Mouse (Mus musculus) megakaryocyte, embryonic 14.5 days (primary cell): ENCODE measurements at regions not wholly inside any gene's neighbourhood (a gene's known extent, or its start where the extent isn't known, plus 50 kb on each side); places are given as distances from the start of the nearest gene placed in this dataset.

Experiments
- H3K27me3 ChIP-seq: replicated peaks from 2 replicates; pipeline ENCODE3; 2012; ENCODE audit warnings: inconsistent platforms
- H3K36me3 ChIP-seq: replicated peaks from 2 replicates; pipeline ENCODE3; 2012; ENCODE audit warnings: low read length, inconsistent platforms, mixed read lengths
- H3K4me1 ChIP-seq: 2 replicates; pipeline ENCODE4 v1.6.1; 2012; ENCODE audit warnings: inconsistent platforms
- H3K4me3 ChIP-seq: replicated peaks from 2 replicates; pipeline ENCODE3; 2012; ENCODE audit warnings: moderate library complexity, mild to moderate bottlenecking, inconsistent platforms
- H3K9me3 ChIP-seq: 2 replicates; pipeline ENCODE4 v1.6.1; 2012; ENCODE audit warnings: inconsistent platforms
- FLI1 ChIP-seq: IDR thresholded peaks from 2 replicates; pipeline ENCODE4 v1.6.1; 2012; ENCODE audit warnings: low read length, inconsistent platforms, mixed read lengths
- GATA1 ChIP-seq: IDR thresholded peaks from 3 replicates; pipeline ENCODE4 v1.6.1; 2012; ENCODE audit warnings: mixed read lengths, low read length, inconsistent platforms, borderline replicate concordance

DNA sequence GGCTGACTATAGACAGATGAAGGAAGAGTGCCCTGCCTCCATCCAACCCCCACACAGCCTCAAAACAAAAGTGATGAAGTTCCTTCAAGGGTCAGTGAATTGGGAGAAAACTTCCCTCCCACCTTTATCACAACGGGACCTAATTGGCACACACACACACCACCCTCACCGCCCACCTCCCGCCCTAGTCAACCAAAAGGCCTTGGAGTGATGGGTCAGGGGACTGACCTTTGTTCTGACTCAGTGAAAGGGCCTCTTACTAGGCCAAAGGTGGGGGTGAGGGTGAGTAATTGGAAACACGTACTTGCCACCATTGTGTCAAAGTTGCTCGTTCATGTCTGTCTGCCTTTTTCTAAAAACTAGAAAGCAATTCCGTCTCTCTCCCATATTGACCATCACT is 386.4 kb downstream of the Sorl1 start:
- Histone ChIP-seq H3K9me3 (no peaks in the 10 kb centered on the region), H3K36me3 (no peaks in the 10 kb centered on the region), H3K4me1 (no peaks in the 10 kb centered on the region), H3K27me3 (peaks cover 20% of the 10 kb centered on the region), H3K4me3 (no peak overlapping the region)
- TF ChIP-seq GATA1: no peak
- TF ChIP-seq FLI1: no peak

DNA sequence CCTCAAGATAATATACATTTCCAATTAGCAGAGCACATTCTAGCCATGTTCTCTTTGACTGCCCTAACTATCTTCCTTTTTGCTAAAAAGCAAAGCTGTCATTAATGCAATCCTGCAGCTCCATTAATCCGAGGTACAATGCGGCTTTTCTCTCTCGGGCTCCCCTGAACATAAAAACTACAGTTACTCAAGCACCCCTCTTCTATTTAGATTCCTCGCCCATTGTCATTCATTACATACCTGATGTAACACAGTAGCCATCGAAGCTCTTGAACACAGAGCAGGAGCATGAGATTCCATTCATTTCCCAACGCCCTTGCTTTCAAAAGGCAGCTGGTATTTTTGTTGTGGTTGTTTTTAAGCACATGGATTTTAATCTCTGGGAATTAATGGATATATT is 387.2 kb downstream of the Sorl1 start:
- no peaks in the 10 kb centered on the region for H3K4me1 ChIP-seq
- no peak for TF ChIP-seq GATA1
- no peak for TF ChIP-seq FLI1
- H3K36me3 ChIP-seq: no peaks in the 10 kb centered on the region
- peaks cover 20% of the 10 kb centered on the region for H3K27me3 ChIP-seq
- H3K9me3 ChIP-seq: no peaks in the 10 kb centered on the region
- no peak overlapping the region for H3K4me3 ChIP-seq

GRCm38 (mm10) chr9:41736234-41736859 is 387.8 kb downstream of the Sorl1 start:
- H3K4me3 ChIP-seq: no peak overlapping the region
- no peaks in the 10 kb centered on the region for H3K4me1 ChIP-seq
- peaks cover 20% of the 10 kb centered on the region for H3K27me3 ChIP-seq
- no peaks in the 10 kb centered on the region for H3K36me3 ChIP-seq
- H3K9me3 ChIP-seq: no peaks in the 10 kb centered on the region
- TF ChIP-seq GATA1 (no peak), FLI1 (no peak)

DNA sequence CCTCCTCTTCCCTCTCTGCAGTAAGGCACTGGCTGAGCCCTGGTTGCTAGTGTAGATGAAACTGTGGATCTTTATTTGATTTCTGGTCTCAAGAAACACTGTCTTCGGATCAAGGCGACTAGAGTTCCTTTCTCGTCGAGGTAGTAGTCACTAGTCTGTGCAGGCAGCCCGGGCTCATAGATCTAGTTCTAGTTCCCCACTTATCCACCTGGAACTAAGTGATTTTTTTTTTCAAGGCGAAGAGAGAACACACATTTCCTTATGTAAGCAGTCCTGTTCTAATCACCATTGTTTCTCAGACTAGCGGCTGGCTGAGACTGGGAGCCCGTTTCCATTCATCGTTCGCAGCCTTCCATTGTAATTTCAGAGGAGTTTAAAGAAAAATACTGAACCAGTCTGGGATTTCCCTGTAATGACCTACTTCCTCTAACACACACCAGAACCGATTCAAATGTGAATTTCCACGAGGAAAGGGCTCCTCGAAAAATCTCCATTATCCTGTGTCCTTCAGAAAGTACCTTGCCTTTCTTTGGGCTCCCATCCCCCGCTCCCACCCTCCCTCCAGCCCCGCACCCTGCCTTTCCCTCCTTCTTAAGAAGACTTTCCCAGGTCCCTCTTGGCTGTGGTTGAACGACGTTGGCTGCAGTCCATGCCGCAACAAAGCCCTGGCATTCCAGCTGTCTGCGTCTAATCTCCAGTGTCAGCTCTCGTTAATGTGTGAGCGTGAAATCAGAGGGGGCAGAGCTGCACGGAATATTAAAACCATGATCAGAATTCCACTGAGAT is 388.5 kb downstream of the Sorl1 start:
- TF ChIP-seq GATA1 (no peak), FLI1 (no peak)
- Histone ChIP-seq H3K36me3 (no peaks in the 10 kb centered on the region), H3K27me3 (peaks cover 20% of the 10 kb centered on the region), H3K4me3 (no peak overlapping the region), H3K9me3 (no peaks in the 10 kb centered on the region), H3K4me1 (no peaks in the 10 kb centered on the region)

GRCm38 (mm10) chr9:41734925-41735447 is 389.1 kb downstream of the Sorl1 start:
- Histone ChIP-seq H3K9me3 (no peaks in the 10 kb centered on the region), H3K4me1 (no peaks in the 10 kb centered on the region), H3K36me3 (no peaks in the 10 kb centered on the region), H3K4me3 (no peak overlapping the region), H3K27me3 (peaks cover 20% of the 10 kb centered on the region)
- TF ChIP-seq GATA1 (no peak), FLI1 (no peak)

DNA sequence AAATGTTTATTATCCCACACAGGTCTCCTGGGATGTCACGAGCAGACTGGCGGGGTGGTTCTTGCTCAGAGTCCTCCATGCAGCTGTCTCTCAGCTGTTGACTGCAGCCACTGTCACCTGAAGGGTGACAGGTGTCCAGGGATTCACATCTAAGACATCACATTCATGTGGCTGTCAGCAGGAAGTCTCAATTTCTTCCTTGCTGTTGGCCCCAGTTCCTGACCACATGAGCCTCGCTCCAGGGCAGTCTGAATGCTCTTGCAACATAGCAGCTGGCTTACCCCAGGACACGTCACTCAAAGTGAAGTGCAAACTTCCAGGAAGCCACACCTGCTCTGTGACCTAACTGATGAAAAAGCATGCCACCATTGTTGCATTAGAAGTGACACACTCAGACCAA is 402.5 kb downstream of the Sorl1 start:
- Histone ChIP-seq H3K27me3 (no peaks in the 10 kb centered on the region), H3K4me1 (no peaks in the 10 kb centered on the region), H3K4me3 (no peak overlapping the region), H3K9me3 (no peaks in the 10 kb centered on the region), H3K36me3 (no peaks in the 10 kb centered on the region)
- TF ChIP-seq GATA1: no peak
- TF ChIP-seq FLI1: no peak

- no peaks in the 10 kb centered on the region for H3K36me3 ChIP-seq
- no peaks in the 10 kb centered on the region for H3K4me1 ChIP-seq
- no peaks in the 10 kb centered on the region for H3K9me3 ChIP-seq
- H3K4me3 ChIP-seq: no peak overlapping the region
- no peak for TF ChIP-seq FLI1
- H3K27me3 ChIP-seq: no peaks in the 10 kb centered on the region
Measured at GRCm38 (mm10) chr9:41715231-41715630, 408.9 kb downstream of the Sorl1 start.

DNA sequence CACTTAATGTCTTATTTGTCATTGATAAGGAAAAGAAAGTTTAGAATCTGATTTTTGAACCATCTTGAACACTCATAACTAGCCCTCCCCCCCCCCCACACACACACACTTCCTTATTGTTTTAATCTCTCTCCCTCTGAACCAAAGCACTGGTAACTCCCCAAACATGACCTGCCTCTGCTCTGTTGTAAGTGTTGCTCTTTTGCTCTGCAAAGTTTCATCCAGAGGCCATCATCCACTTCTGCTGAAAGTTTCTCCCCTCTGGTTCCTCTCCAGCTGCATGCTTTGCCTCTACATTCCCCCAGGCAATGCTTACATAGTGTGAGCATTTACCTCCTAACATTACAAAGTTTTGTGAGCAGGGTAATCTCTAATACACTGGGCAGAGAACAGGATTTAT is 418.1 kb downstream of the Sorl1 start:
- no peaks in the 10 kb centered on the region for H3K9me3 ChIP-seq
- H3K4me3 ChIP-seq: no peak overlapping the region
- H3K4me1 ChIP-seq: no peaks in the 10 kb centered on the region
- TF ChIP-seq FLI1: no peak
- no peak for TF ChIP-seq GATA1
- no peaks in the 10 kb centered on the region for H3K36me3 ChIP-seq
- H3K27me3 ChIP-seq: no peaks in the 10 kb centered on the region

- no peaks in the 10 kb centered on the region for H3K27me3 ChIP-seq
- no peak for TF ChIP-seq GATA1
- TF ChIP-seq FLI1: no peak
- H3K9me3 ChIP-seq: no peaks in the 10 kb centered on the region
- no peaks in the 10 kb centered on the region for H3K36me3 ChIP-seq
- H3K4me1 ChIP-seq: no peaks in the 10 kb centered on the region
- no peak overlapping the region for H3K4me3 ChIP-seq
Measured at GRCm38 (mm10) chr9:41705461-41705903, 418.6 kb downstream of the Sorl1 start.

GRCm38 (mm10) chr9:41703091-41703490 is 421.0 kb downstream of the Sorl1 start:
- Histone ChIP-seq H3K27me3 (no peaks in the 10 kb centered on the region), H3K4me1 (no peaks in the 10 kb centered on the region), H3K36me3 (no peaks in the 10 kb centered on the region), H3K4me3 (no peak overlapping the region), H3K9me3 (no peaks in the 10 kb centered on the region)
- TF ChIP-seq FLI1 (no peak), GATA1 (no peak)
